Mouse (Mus musculus): ENCODE results near the gene Procr. TPM values are rescaled to one million over a fixed set of nuclear protein-coding genes. Genes with fewer than 3 reads are reported as not detected.
A peak's percentile ranks its signal among the peaks of the same experiment; 100 is the strongest.

Gene Procr
- polyA plus RNA-seq, 1 experiment from 2014 or later, result 22.8 TPM

DNA sequence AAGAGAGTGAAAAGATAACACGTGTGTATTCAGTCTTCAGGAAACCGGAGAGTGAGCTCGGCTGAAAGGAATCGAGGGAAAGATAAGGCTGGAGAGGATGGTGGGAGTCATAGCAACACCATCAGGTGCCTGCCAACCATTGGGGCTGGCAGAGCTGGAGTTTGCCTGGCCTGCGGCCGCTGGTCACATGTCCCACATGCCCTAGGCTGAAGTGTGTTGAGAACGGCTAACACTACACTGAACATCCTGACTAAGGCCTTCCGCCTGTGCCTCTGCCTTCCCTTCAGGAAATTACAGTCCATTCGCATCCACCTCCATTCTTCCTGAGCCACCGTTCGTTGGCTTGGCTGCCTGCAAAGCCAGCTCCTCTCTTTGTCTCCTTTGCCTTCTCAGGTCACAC is 8.7 kb upstream of the Procr start:
- ATAC-seq (replicated peaks; ENCODE audit: low FRiP score, low TSS enrichment, low read depth) (no peak), DNase-seq (ENCODE audit: low spot score) (no peak)
- H3K36me3 ChIP-seq (ENCODE audit: control insufficient read depth, insufficient read depth, low read length), result no peaks in the 10 kb centered on the region
- no peak overlapping the region for H3K9ac ChIP-seq (ENCODE audit: low read length)
- H3K9me3 ChIP-seq (ENCODE audit: control insufficient read depth, low read length), result no peaks in the 10 kb centered on the region
- H3K4me3 ChIP-seq (ENCODE audit: low read depth, low read length), result no peak overlapping the region
- no peaks in the 10 kb centered on the region for H3K4me1 ChIP-seq (replicated peaks; ENCODE audit: control insufficient read depth, insufficient read depth, low read length)
- H3K27me3 ChIP-seq (replicated peaks; ENCODE audit: control insufficient read depth, insufficient read depth, low read length), result no peaks in the 10 kb centered on the region
- H3K27ac ChIP-seq (ENCODE audit: low read depth), result no peak overlapping the region
- WGBS, result 72% methylated on average over 11 of the region's 11 CpGs
- H3K4me2 ChIP-seq (ENCODE audit: low read length), result no peak overlapping the region

DNA sequence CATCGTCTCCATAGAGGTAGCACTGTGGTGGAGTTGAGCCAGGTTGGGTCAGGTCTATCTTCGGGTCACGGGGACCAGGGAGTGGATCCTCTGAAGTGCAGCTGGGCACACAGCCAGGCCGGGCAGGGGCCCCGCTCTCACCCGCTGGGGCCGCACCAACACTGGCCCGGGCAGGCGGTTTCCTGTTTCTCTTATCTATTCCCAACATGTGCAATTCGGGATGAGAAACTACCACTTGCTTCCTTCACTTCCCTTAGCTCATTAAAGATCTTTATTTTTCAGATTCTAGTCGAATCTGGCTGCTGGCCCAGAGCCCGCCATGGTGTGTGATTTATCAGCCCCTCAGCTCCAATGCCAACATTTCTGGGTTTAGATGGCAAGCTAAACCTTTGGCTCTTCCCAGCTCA is 8.0 kb upstream of the Procr start:
- Histone ChIP-seq H3K27ac (ENCODE audit: low read depth) (no peak overlapping the region), H3K9me3 (ENCODE audit: control insufficient read depth, low read length) (no peaks in the 10 kb centered on the region), H3K27me3 (replicated peaks; ENCODE audit: control insufficient read depth, insufficient read depth, low read length) (no peaks in the 10 kb centered on the region), H3K4me3 (ENCODE audit: low read depth, low read length) (no peak overlapping the region), H3K4me1 (replicated peaks; ENCODE audit: control insufficient read depth, insufficient read depth, low read length) (no peaks in the 10 kb centered on the region), H3K9ac (ENCODE audit: low read length) (no peak overlapping the region), H3K36me3 (ENCODE audit: control insufficient read depth, insufficient read depth, low read length) (no peaks in the 10 kb centered on the region), H3K4me2 (ENCODE audit: low read length) (no peak overlapping the region)
- DNase-seq (ENCODE audit: low spot score) (no peak), ATAC-seq (replicated peaks; ENCODE audit: low FRiP score, low TSS enrichment, low read depth) (no peak)
- 70% methylated on average over 12 of the region's 12 CpGs for WGBS

DNA sequence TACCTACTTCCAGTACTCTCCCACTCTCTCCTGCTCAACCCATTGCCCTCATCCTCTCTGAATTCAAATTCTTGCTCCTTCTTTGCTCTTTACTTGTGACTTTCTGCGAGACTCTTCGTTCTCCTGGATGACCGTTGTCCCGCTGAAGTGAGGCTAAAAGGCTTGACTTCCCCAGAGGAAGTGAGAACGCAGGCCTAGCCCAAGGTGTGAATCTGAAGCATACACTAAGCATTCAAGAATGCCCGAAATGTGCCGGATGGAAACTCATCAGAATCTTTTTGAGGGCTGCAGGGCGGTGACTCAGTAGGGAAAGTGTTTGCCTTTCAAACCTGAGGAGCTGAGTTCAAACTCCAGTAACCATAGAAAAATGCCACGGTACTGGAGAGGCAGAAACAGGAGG is 7.6 kb upstream of the Procr start:
- no peak overlapping the region for H3K4me2 ChIP-seq (ENCODE audit: low read length)
- H3K27me3 ChIP-seq (replicated peaks; ENCODE audit: control insufficient read depth, insufficient read depth, low read length), result no peaks in the 10 kb centered on the region
- ATAC-seq (replicated peaks; ENCODE audit: low FRiP score, low TSS enrichment, low read depth), result no peak
- H3K27ac ChIP-seq (ENCODE audit: low read depth), result no peak overlapping the region
- no peak overlapping the region for H3K4me3 ChIP-seq (ENCODE audit: low read depth, low read length)
- H3K36me3 ChIP-seq (ENCODE audit: control insufficient read depth, insufficient read depth, low read length), result no peaks in the 10 kb centered on the region
- no peak for DNase-seq (ENCODE audit: low spot score)
- no peaks in the 10 kb centered on the region for H3K9me3 ChIP-seq (ENCODE audit: control insufficient read depth, low read length)
- no peak overlapping the region for H3K9ac ChIP-seq (ENCODE audit: low read length)
- WGBS, result 86% methylated on average over 9 of the region's 9 CpGs
- H3K4me1 ChIP-seq (replicated peaks; ENCODE audit: control insufficient read depth, insufficient read depth, low read length), result no peaks in the 10 kb centered on the region

GRCm38 (mm10) chr2:155745487-155745886 is 5.4 kb upstream of the Procr start:
- H3K36me3 ChIP-seq (ENCODE audit: control insufficient read depth, insufficient read depth, low read length), result no peaks in the 10 kb centered on the region
- DNase-seq (ENCODE audit: low spot score) (no peak), ATAC-seq (replicated peaks; ENCODE audit: low FRiP score, low TSS enrichment, low read depth) (no peak)
- WGBS, result 55% methylated on average over 3 of the region's 3 CpGs
- H3K4me2 ChIP-seq (ENCODE audit: low read length), result no peak overlapping the region
- H3K4me3 ChIP-seq (ENCODE audit: low read depth, low read length), result no peak overlapping the region
- H3K27me3 ChIP-seq (replicated peaks; ENCODE audit: control insufficient read depth, insufficient read depth, low read length), result no peaks in the 10 kb centered on the region
- H3K9me3 ChIP-seq (ENCODE audit: control insufficient read depth, low read length), result no peaks in the 10 kb centered on the region
- no peak overlapping the region for H3K9ac ChIP-seq (ENCODE audit: low read length)
- no peak overlapping the region for H3K27ac ChIP-seq (ENCODE audit: low read depth)
- no peaks in the 10 kb centered on the region for H3K4me1 ChIP-seq (replicated peaks; ENCODE audit: control insufficient read depth, insufficient read depth, low read length)

DNA sequence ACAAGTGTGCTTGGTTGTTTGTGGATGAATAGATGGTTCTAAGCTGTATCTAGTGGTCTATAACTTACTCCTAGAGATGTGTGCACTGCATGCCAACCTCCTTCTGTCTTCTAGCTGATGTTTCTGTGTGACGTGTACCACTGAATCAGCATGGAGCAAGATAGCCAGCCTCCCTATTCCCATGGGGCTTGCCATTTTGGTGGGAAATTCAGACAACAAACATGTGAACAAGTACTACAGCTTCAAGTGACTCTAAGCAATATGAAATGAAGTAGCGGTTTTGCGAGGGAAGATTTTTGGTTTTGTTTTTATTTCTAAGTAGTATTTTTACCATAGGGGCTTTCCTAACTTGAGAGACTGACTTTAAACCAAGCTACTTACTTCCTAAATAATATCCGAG is 1.5 kb upstream of the Procr start:
- 90% methylated on average over 4 of the region's 4 CpGs for WGBS
- DNase-seq (ENCODE audit: low spot score) (no peak), ATAC-seq (replicated peaks; ENCODE audit: low FRiP score, low TSS enrichment, low read depth) (no peak)
- Histone ChIP-seq H3K4me2 (ENCODE audit: low read length) (no peak overlapping the region), H3K4me1 (replicated peaks; ENCODE audit: control insufficient read depth, insufficient read depth, low read length) (no peaks in the 10 kb centered on the region), H3K27me3 (replicated peaks; ENCODE audit: control insufficient read depth, insufficient read depth, low read length) (no peaks in the 10 kb centered on the region), H3K9ac (ENCODE audit: low read length) (no peak overlapping the region), H3K27ac (ENCODE audit: low read depth) (no peak overlapping the region), H3K4me3 (ENCODE audit: low read depth, low read length) (no peak overlapping the region), H3K9me3 (ENCODE audit: control insufficient read depth, low read length) (no peaks in the 10 kb centered on the region), H3K36me3 (ENCODE audit: control insufficient read depth, insufficient read depth, low read length) (no peaks in the 10 kb centered on the region)

DNA sequence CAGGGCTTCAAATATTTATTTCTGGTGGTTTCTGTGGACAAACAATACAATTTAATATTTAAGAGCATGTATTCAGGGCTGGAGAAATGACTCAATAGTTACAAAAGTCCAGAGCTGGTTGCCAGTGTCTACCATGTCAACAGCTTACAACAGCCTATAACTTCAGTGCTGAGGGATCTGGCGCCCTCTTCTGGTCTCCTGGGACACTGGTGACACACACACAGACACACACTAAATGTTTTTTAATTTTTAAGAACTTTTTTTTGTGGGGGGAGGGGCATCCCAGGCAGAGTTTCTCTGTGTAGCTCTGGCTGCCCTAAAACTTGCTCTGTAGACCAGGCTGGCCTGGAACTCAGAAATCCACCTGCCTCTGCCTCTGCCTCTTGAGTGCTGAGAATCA is 4.8 kb downstream of the Procr start:
- Histone ChIP-seq H3K4me2 (ENCODE audit: low read length) (no peak overlapping the region), H3K9ac (ENCODE audit: low read length) (no peak overlapping the region), H3K27ac (ENCODE audit: low read depth) (no peak overlapping the region), H3K4me3 (ENCODE audit: low read depth, low read length) (no peak overlapping the region), H3K27me3 (replicated peaks; ENCODE audit: control insufficient read depth, insufficient read depth, low read length) (no peaks in the 10 kb centered on the region), H3K4me1 (replicated peaks; ENCODE audit: control insufficient read depth, insufficient read depth, low read length) (no peaks in the 10 kb centered on the region), H3K9me3 (ENCODE audit: control insufficient read depth, low read length) (no peaks in the 10 kb centered on the region), H3K36me3 (ENCODE audit: control insufficient read depth, insufficient read depth, low read length) (no peaks in the 10 kb centered on the region)
- ATAC-seq (replicated peaks; ENCODE audit: low FRiP score, low TSS enrichment, low read depth) (no peak), DNase-seq (ENCODE audit: low spot score) (no peak)
- WGBS, result 4% methylated on average over 1 of the region's 1 CpGs

- Histone ChIP-seq H3K27me3 (replicated peaks; ENCODE audit: control insufficient read depth, insufficient read depth, low read length) (no peaks in the 10 kb centered on the region), H3K27ac (ENCODE audit: low read depth) (no peak overlapping the region), H3K4me3 (ENCODE audit: low read depth, low read length) (no peak overlapping the region), H3K9ac (ENCODE audit: low read length) (no peak overlapping the region), H3K9me3 (ENCODE audit: control insufficient read depth, low read length) (no peaks in the 10 kb centered on the region), H3K36me3 (ENCODE audit: control insufficient read depth, insufficient read depth, low read length) (no peaks in the 10 kb centered on the region), H3K4me1 (replicated peaks; ENCODE audit: control insufficient read depth, insufficient read depth, low read length) (no peaks in the 10 kb centered on the region), H3K4me2 (ENCODE audit: low read length) (no peak overlapping the region)
- WGBS, result 64% methylated on average over 14 of the region's 14 CpGs
- DNase-seq (ENCODE audit: low spot score) (no peak), ATAC-seq (replicated peaks; ENCODE audit: low FRiP score, low TSS enrichment, low read depth) (no peak)
Observed at GRCm38 (mm10) chr2:155756855-155757566, 6.1 kb downstream of the Procr start.

- H3K4me1 ChIP-seq (replicated peaks; ENCODE audit: control insufficient read depth, insufficient read depth, low read length), result no peaks in the 10 kb centered on the region
- H3K36me3 ChIP-seq (ENCODE audit: control insufficient read depth, insufficient read depth, low read length), result no peaks in the 10 kb centered on the region
- H3K27me3 ChIP-seq (replicated peaks; ENCODE audit: control insufficient read depth, insufficient read depth, low read length), result no peaks in the 10 kb centered on the region
Observed at GRCm38 (mm10) chr2:155764679-155765418, 13.9 kb downstream of the Procr start.

GRCm38 (mm10) chr2:155773664-155774063 is 22.7 kb downstream of the Procr start:
- H3K27me3 ChIP-seq (replicated peaks; ENCODE audit: control insufficient read depth, insufficient read depth, low read length), result peaks cover 56% of the 10 kb centered on the region

More at GRCm38 (mm10) chr2:155764679-155765418, 13.9 kb downstream of the Procr start:
- H3K4me3 ChIP-seq (ENCODE audit: low read depth, low read length), result no peak overlapping the region
- ATAC-seq (replicated peaks; ENCODE audit: low FRiP score, low TSS enrichment, low read depth), result peak; percentile 64; the same call in 1 of the 2 replicates
- H3K4me2 ChIP-seq (ENCODE audit: low read length), result no peak overlapping the region
- no peak overlapping the region for H3K27ac ChIP-seq (ENCODE audit: low read depth)
- WGBS, result 51% methylated on average over 13 of the region's 13 CpGs
- peak; percentile 77 for DNase-seq (ENCODE audit: low spot score)
- no peak overlapping the region for H3K9ac ChIP-seq (ENCODE audit: low read length)
- H3K9me3 ChIP-seq (ENCODE audit: control insufficient read depth, low read length), result no peaks in the 10 kb centered on the region

More at GRCm38 (mm10) chr2:155773664-155774063, 22.7 kb downstream of the Procr start:
- Histone ChIP-seq H3K4me1 (replicated peaks; ENCODE audit: control insufficient read depth, insufficient read depth, low read length) (peaks cover 8% of the 10 kb centered on the region; the same call in 1 of the 2 replicates), H3K9me3 (ENCODE audit: control insufficient read depth, low read length) (no peaks in the 10 kb centered on the region), H3K4me2 (ENCODE audit: low read length) (no peak overlapping the region), H3K9ac (ENCODE audit: low read length) (no peak overlapping the region), H3K36me3 (ENCODE audit: control insufficient read depth, insufficient read depth, low read length) (no peaks in the 10 kb centered on the region), H3K4me3 (ENCODE audit: low read depth, low read length) (no peak overlapping the region), H3K27ac (ENCODE audit: low read depth) (no peak overlapping the region)
- DNase-seq (ENCODE audit: low spot score), result no peak
- ATAC-seq (replicated peaks; ENCODE audit: low FRiP score, low TSS enrichment, low read depth), result no peak
- WGBS, result 69% methylated on average over 4 of the region's 4 CpGs

Measured in intestine, embryonic 14.5 days (tissue).